Mouse (Mus musculus): ENCODE measurements around the gene Zfp362.
A peak's percentile ranks its signal among the peaks of the same experiment; 100 is the strongest.

The Zfp362 gene

GRCm38 (mm10) chr4:128806043-128806826, at the start of gene Zfp362:
Gene Zfp362, minus strand, starts transcription at chr4:128806045.
- peak; percentile 25 for DNase-seq

GRCm38 (mm10) chr4:128855613-128856040, 49.8 kb upstream of the Zfp362 start:
- DNase-seq, result no peak

GRCm38 (mm10) chr4:128853117-128853516, 47.3 kb upstream of the Zfp362 start:
- DNase-seq, result no peak

- DNase-seq, result no peak
Observed at GRCm38 (mm10) chr4:128852266-128852887, 46.5 kb upstream of the Zfp362 start.

- DNase-seq, result no peak
Observed at GRCm38 (mm10) chr4:128849686-128850085, 43.8 kb upstream of the Zfp362 start.

GRCm38 (mm10) chr4:128848961-128849360, 43.1 kb upstream of the Zfp362 start:
- DNase-seq, result no peak

- no peak for DNase-seq
Observed at GRCm38 (mm10) chr4:128845367-128845973, 39.6 kb upstream of the Zfp362 start.

- no peak for DNase-seq
Observed at GRCm38 (mm10) chr4:128844566-128844965, 38.7 kb upstream of the Zfp362 start.

GRCm38 (mm10) chr4:128841259-128841658, 35.4 kb upstream of the Zfp362 start:
- no peak for DNase-seq

GRCm38 (mm10) chr4:128839811-128840738, 34.2 kb upstream of the Zfp362 start:
- DNase-seq, result no peak

GRCm38 (mm10) chr4:128838202-128838601, 32.4 kb upstream of the Zfp362 start:
- DNase-seq, result no peak

GRCm38 (mm10) chr4:128824131-128824530, 18.3 kb upstream of the Zfp362 start:
- DNase-seq, result no peak

- DNase-seq, result no peak
Observed at GRCm38 (mm10) chr4:128820568-128820967, 14.7 kb upstream of the Zfp362 start.

GRCm38 (mm10) chr4:128817011-128817410, 11.2 kb upstream of the Zfp362 start:
- no peak for DNase-seq

GRCm38 (mm10) chr4:128811382-128812056, 5.7 kb upstream of the Zfp362 start:
- peak; percentile 77 for DNase-seq

- DNase-seq, result peak; percentile 52
Observed at GRCm38 (mm10) chr4:128806827-128807179, 958 bp upstream of the Zfp362 start.

- DNase-seq, result peak; percentile 50
Observed at GRCm38 (mm10) chr4:128805150-128806042, 449 bp downstream of the Zfp362 start.

- DNase-seq, result peak; percentile 9
Observed at GRCm38 (mm10) chr4:128804426-128805149, 1.3 kb downstream of the Zfp362 start.

GRCm38 (mm10) chr4:128803569-128803968, 2.3 kb downstream of the Zfp362 start:
- peak; percentile 2 for DNase-seq

- DNase-seq, result no peak
Observed at GRCm38 (mm10) chr4:128801675-128802465, 4.0 kb downstream of the Zfp362 start.

Measured in cerebellum, adult 8-10 months (tissue).